Mouse (Mus musculus): ENCODE data around the gene Dyrk2. TPM values are rescaled to one million over a fixed set of nuclear protein-coding genes. Genes with fewer than 3 reads are reported as not detected.
A peak's percentile ranks its signal among the peaks of the same experiment; 100 is the strongest.

Dyrk2 gene
- polyA plus RNA-seq, 1 experiment from 2014 or later, result 2.9 TPM

- H3K27me3 ChIP-seq (replicated peaks), result peaks cover 18% of the 10 kb centered on the region
- H3K36me3 ChIP-seq, result peaks cover 33% of the 10 kb centered on the region
- peaks cover 39% of the 10 kb centered on the region for H3K4me1 ChIP-seq
- peak; percentile 3; the same call in 1 of the 2 replicates for ATAC-seq
- H3K9ac ChIP-seq, result peak overlapping the region; percentile 88
- H3K27ac ChIP-seq, result peak overlapping the region; percentile 79; the same call in 1 of the 2 replicates
- WGBS (ENCODE audit: insufficient replicate concordance), result 16% methylated on average over 16 of the region's 16 CpGs
- H3K4me3 ChIP-seq, result peak overlapping the region; percentile 82
- no peaks in the 10 kb centered on the region for H3K9me3 ChIP-seq (replicated peaks)
- H3K4me2 ChIP-seq, result peak overlapping the region; percentile 97
These were observed 2.6 kb downstream of the Dyrk2 start for GRCm38 (mm10) chr10:118867304-118867895.

GRCm38 (mm10) chr10:118864976-118865375 is 5.0 kb downstream of the Dyrk2 start:
- Histone ChIP-seq H3K4me3 (no peak overlapping the region), H3K4me1 (peaks cover 37% of the 10 kb centered on the region), H3K27me3 (replicated peaks) (peaks cover 11% of the 10 kb centered on the region), H3K9ac (no peak overlapping the region), H3K9me3 (replicated peaks) (peaks cover 11% of the 10 kb centered on the region; the same call in 1 of the 2 replicates), H3K4me2 (no peak overlapping the region), H3K27ac (no peak overlapping the region), H3K36me3 (peaks cover 58% of the 10 kb centered on the region)
- ATAC-seq, result no peak
- 89% methylated on average over 7 of the region's 7 CpGs for WGBS (ENCODE audit: insufficient replicate concordance)

GRCm38 (mm10) chr10:118863611-118864010 is 6.4 kb downstream of the Dyrk2 start:
- H3K4me1 ChIP-seq, result peaks cover 30% of the 10 kb centered on the region
- 83% methylated on average over 8 of the region's 8 CpGs for WGBS (ENCODE audit: insufficient replicate concordance)
- no peak overlapping the region for H3K4me3 ChIP-seq
- no peak overlapping the region for H3K27ac ChIP-seq
- H3K27me3 ChIP-seq (replicated peaks), result no peaks in the 10 kb centered on the region; the same call in 1 of the 2 replicates
- H3K4me2 ChIP-seq, result no peak overlapping the region
- peaks cover 13% of the 10 kb centered on the region; the same call in 1 of the 2 replicates for H3K9me3 ChIP-seq (replicated peaks)
- H3K36me3 ChIP-seq, result peaks cover 71% of the 10 kb centered on the region
- no peak overlapping the region for H3K9ac ChIP-seq
- ATAC-seq, result no peak

GRCm38 (mm10) chr10:118862233-118862632 is 7.8 kb downstream of the Dyrk2 start:
- H3K27ac ChIP-seq, result no peak overlapping the region
- 69% methylated on average over 4 of the region's 4 CpGs for WGBS (ENCODE audit: insufficient replicate concordance)
- H3K4me2 ChIP-seq, result no peak overlapping the region
- no peaks in the 10 kb centered on the region for H3K27me3 ChIP-seq (replicated peaks)
- H3K4me1 ChIP-seq, result peaks cover 25% of the 10 kb centered on the region
- peaks cover 78% of the 10 kb centered on the region for H3K36me3 ChIP-seq
- no peak for ATAC-seq
- H3K4me3 ChIP-seq, result no peak overlapping the region
- H3K9me3 ChIP-seq (replicated peaks), result peaks cover 13% of the 10 kb centered on the region; the same call in 1 of the 2 replicates
- no peak overlapping the region for H3K9ac ChIP-seq

- 79% methylated on average over 11 of the region's 11 CpGs for WGBS (ENCODE audit: insufficient replicate concordance)
- no peak overlapping the region for H3K4me3 ChIP-seq
- peaks cover 13% of the 10 kb centered on the region; the same call in 1 of the 2 replicates for H3K9me3 ChIP-seq (replicated peaks)
- no peak overlapping the region for H3K27ac ChIP-seq
- peaks cover 17% of the 10 kb centered on the region for H3K4me1 ChIP-seq
- H3K36me3 ChIP-seq, result peaks cover 83% of the 10 kb centered on the region
- H3K27me3 ChIP-seq (replicated peaks), result no peaks in the 10 kb centered on the region
- H3K9ac ChIP-seq, result no peak overlapping the region
- no peak overlapping the region for H3K4me2 ChIP-seq
- ATAC-seq, result no peak
These were observed 8.6 kb downstream of the Dyrk2 start for GRCm38 (mm10) chr10:118861234-118862025.

GRCm38 (mm10) chr10:118859655-118860054 is 10.4 kb downstream of the Dyrk2 start:
- 90% methylated on average over 21 of the region's 21 CpGs for WGBS (ENCODE audit: insufficient replicate concordance)
- peaks cover 13% of the 10 kb centered on the region; the same call in 1 of the 2 replicates for H3K9me3 ChIP-seq (replicated peaks)
- peaks cover 74% of the 10 kb centered on the region for H3K36me3 ChIP-seq
- H3K27me3 ChIP-seq (replicated peaks), result no peaks in the 10 kb centered on the region
- 0 out of 2 replicates have a peak, but pooled peaks cover 6% of the 10 kb centered on the region for H3K4me1 ChIP-seq
- no peak overlapping the region for H3K9ac ChIP-seq
- no peak for ATAC-seq
- no peak overlapping the region for H3K4me3 ChIP-seq
- H3K4me2 ChIP-seq, result no peak overlapping the region
- no peak overlapping the region for H3K27ac ChIP-seq

GRCm38 (mm10) chr10:118854641-118855040 is 15.4 kb downstream of the Dyrk2 start:
- no peaks in the 10 kb centered on the region for H3K27me3 ChIP-seq (replicated peaks)
- ATAC-seq, result no peak
- no peak overlapping the region for H3K27ac ChIP-seq
- H3K9me3 ChIP-seq (replicated peaks), result no peaks in the 10 kb centered on the region
- peaks cover 26% of the 10 kb centered on the region for H3K36me3 ChIP-seq
- H3K4me2 ChIP-seq, result no peak overlapping the region
- no peak overlapping the region for H3K4me3 ChIP-seq
- no peak overlapping the region for H3K9ac ChIP-seq
- H3K4me1 ChIP-seq, result peaks cover 7% of the 10 kb centered on the region; the same call in 1 of the 2 replicates
- whole genome bisulfite sequencing (ENCODE audit: insufficient replicate concordance), result 73% methylated on average over 9 of the region's 9 CpGs

GRCm38 (mm10) chr10:118852554-118852953 is 17.5 kb downstream of the Dyrk2 start:
- Histone ChIP-seq H3K27me3 (replicated peaks) (no peaks in the 10 kb centered on the region), H3K9ac (no peak overlapping the region), H3K4me3 (no peak overlapping the region), H3K9me3 (replicated peaks) (no peaks in the 10 kb centered on the region), H3K4me1 (peaks cover 7% of the 10 kb centered on the region; the same call in 1 of the 2 replicates), H3K4me2 (no peak overlapping the region), H3K27ac (no peak overlapping the region), H3K36me3 (peaks cover 11% of the 10 kb centered on the region; the same call in 1 of the 2 replicates)
- 81% methylated on average over 16 of the region's 16 CpGs for WGBS (ENCODE audit: insufficient replicate concordance)
- ATAC-seq, result no peak

- Histone ChIP-seq H3K4me2 (no peak overlapping the region), H3K36me3 (no peaks in the 10 kb centered on the region), H3K4me3 (no peak overlapping the region), H3K27me3 (replicated peaks) (no peaks in the 10 kb centered on the region), H3K9me3 (replicated peaks) (no peaks in the 10 kb centered on the region), H3K4me1 (peaks cover 7% of the 10 kb centered on the region; the same call in 1 of the 2 replicates), H3K9ac (no peak overlapping the region), H3K27ac (no peak overlapping the region)
- 71% methylated on average over 4 of the region's 4 CpGs for WGBS (ENCODE audit: insufficient replicate concordance)
- no peak for ATAC-seq
These were observed 21.5 kb downstream of the Dyrk2 start for GRCm38 (mm10) chr10:118848501-118848900.

- no peak overlapping the region for H3K9ac ChIP-seq
- no peaks in the 10 kb centered on the region for H3K36me3 ChIP-seq
- H3K4me1 ChIP-seq, result 0 out of 2 replicates have a peak, but pooled peaks cover under 1% of the 10 kb centered on the region
- H3K9me3 ChIP-seq (replicated peaks), result no peaks in the 10 kb centered on the region
- no peaks in the 10 kb centered on the region for H3K27me3 ChIP-seq (replicated peaks)
- no peak overlapping the region for H3K27ac ChIP-seq
- WGBS (ENCODE audit: insufficient replicate concordance), result 59% methylated on average over 10 of the region's 10 CpGs
- H3K4me3 ChIP-seq, result no peak overlapping the region
- no peak for ATAC-seq
- H3K4me2 ChIP-seq, result no peak overlapping the region
These were observed 22.9 kb downstream of the Dyrk2 start for GRCm38 (mm10) chr10:118846991-118847545.

- H3K4me2 ChIP-seq, result no peak overlapping the region
- no peak overlapping the region for H3K4me3 ChIP-seq
- no peak for ATAC-seq
- 83% methylated on average over 9 of the region's 9 CpGs for WGBS (ENCODE audit: insufficient replicate concordance)
- no peaks in the 10 kb centered on the region for H3K9me3 ChIP-seq (replicated peaks)
- H3K4me1 ChIP-seq, result no peaks in the 10 kb centered on the region
- no peak overlapping the region for H3K27ac ChIP-seq
- H3K27me3 ChIP-seq (replicated peaks), result no peaks in the 10 kb centered on the region
- no peak overlapping the region for H3K9ac ChIP-seq
- no peaks in the 10 kb centered on the region for H3K36me3 ChIP-seq
These were observed 29.4 kb downstream of the Dyrk2 start for GRCm38 (mm10) chr10:118840598-118840997.

Measured in liver, embryonic 12.5 days (tissue).